Mouse (Mus musculus): ENCODE data around the gene Ncoa1.
"Not testable (repeated sequence)": the region's sequence is repeated elsewhere in the genome, so short reads cannot be mapped to it uniquely, and the experiment has no call there.

The Ncoa1 gene

DNA sequence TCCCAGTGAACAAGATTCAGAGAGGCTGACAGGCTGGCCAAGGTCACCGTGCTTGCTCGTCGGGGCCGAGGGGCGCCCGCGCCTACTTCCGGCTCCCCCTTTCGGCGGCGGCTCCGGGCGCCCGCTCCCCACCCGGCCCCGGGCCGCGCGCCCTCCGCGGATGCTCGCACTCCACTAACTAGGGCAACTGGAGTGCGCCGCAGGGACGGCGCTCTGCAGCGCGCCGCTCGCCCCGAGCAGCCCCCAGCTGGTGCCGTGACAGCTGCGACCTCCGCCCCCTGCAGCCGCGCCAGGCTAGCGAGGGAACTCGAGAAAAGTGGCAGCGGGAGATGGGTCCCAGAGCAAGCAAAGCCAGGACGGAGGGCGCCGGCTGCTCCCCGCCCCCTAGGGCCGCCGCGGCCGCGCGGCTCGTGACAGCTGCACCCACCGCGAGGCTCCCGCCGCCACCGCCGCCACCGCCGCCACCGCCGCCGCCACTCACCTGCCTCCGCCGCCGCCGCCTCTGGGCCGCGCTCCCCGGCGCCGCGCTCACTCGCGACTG lies 621 bp downstream of the Ncoa1 start:
- peak; percentile 71 for DNase-seq (ENCODE audit: inconsistent ontology term)

DNA sequence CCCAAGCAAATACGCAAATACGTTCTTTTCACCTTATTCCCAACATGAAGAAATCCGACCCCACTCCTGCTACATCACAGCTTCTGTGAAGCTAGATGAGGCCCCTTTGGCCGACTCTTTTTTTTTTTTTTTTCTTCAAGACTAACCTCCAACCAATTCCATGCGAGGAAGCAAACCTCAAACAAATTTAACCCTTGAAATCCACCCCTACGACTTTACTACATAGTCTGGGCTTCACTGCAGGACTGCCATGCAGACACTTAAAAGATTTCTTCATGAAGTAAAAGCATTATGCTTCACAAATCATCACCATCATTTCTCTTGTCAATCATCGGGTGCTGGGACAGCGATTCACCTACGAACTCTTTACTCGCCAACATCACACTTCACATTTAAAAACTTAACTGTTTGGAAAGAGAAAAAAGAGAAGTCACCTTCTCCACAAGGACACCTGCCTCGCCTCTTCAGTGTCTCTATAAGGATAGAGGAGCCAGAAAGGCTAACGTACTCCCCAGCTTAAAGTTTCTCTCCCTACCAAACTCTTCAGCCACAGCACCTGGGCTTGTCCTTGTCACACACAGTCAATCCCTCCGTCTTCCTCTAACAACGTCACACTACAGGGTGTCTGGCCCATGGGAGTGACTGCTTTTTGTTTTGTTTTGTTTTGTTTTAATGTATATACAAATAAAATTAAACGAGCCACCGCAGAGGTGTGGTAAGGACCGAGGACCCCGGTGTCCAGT lies 1.6 kb downstream of the Ncoa1 start:
- DNase-seq (ENCODE audit: inconsistent ontology term) = peak; percentile 26

DNA sequence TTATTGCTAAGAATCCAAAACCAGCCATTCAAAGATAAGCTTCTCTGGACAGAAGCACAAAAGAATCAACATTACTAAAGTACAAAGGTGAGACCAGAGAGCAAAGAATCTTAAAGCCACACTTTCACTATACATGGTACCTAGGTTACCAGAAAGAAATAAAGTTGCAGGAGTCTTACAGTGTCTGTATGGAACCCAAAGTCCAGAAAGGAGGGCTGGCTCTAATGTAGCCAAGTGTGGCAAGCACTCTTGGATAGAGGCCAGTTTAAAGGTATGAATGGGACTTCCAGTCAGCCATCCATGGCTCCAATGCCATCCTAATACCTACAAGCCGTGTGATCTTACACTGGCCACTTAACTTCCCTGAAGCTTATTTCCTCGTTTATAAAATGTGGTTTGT lies 7.9 kb downstream of the Ncoa1 start:
- DNase-seq (ENCODE audit: inconsistent ontology term) = no peak

DNA sequence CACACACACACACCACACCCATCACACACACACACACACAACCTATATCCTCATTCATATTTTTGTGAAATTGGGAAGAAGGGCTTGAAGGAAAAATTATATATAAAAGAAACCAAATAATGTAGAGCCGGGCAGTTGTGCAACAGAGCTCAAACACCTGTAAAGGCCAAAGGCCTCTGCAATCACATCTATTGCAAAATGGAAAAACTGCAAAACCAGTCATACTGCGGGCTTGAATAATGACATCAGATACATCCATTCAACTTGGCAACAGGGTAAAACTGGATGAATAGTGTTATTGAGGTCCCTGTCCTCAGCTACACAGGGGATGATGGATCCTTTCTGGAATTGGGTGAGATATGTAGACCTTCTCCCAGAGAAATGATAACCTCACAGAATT lies 13.3 kb downstream of the Ncoa1 start:
- no peak for DNase-seq (ENCODE audit: inconsistent ontology term)

DNA sequence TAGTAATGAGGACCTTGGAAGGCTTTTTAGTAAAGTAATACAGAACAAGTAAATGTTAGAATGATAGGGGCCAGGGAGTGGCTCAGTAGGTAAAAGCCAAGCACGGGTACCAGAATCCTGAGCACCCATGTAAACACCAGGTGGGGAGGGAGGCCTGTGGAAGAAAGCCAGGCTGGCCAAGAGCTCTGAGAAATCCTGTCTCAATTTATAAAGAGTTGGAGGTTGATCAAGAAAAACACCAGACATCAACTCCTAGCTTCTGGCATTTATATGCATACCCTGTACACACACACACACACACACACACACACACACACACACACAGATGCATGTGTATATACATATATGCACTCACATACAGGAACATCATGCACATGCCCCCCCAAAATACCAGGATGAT lies 14.6 kb downstream of the Ncoa1 start:
- DNase-seq (ENCODE audit: inconsistent ontology term) = no peak

DNA sequence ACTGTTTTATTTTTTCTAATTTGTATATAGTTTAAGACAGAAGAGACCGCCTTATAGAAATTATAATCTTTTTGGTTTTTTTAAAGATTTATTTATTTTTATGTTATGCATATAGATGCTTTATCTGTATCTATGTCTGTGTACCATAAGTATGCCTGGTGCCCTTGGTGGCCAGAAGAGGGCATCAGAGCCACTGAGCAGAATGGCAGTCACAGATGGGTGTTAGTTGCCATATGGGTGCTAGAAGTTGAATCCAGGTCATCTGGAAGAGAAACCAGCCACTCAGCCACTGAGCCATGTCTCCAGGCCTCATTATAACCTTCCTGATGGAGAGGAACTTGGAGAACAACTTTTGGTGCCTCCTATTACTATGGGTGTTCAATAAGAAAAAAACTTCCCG lies 16.0 kb downstream of the Ncoa1 start:
- no peak for DNase-seq (ENCODE audit: inconsistent ontology term)

DNA sequence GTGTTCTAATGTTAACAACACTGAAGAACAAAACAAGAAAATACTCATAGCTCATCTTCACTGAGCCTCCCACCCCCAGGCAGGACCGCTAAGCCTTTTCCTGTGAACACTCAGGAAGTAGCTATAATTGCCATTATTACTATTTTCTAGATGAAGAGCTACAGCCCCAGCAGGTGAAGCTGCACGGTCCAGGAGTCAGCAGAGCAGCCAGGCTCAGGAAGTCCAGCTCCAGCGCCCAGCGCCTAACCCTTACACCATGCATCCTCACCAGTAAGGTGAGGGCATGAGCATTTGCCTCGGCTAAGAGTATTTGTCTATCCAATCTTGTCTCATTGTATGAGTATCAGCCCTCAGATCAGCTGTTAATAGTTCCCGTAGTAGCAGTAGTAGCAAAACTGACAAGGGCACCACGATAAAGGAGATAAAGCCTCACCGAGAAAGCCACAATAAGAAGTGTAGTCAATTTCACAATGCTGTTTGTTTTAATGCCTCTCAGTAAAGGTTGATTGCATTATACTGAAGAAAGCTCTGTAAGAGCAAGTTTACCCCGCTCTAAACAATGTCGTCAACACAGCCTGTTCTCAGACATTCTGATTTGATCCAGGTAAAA lies 21.9 kb downstream of the Ncoa1 start:
- DNase-seq (ENCODE audit: inconsistent ontology term) = no peak

DNA sequence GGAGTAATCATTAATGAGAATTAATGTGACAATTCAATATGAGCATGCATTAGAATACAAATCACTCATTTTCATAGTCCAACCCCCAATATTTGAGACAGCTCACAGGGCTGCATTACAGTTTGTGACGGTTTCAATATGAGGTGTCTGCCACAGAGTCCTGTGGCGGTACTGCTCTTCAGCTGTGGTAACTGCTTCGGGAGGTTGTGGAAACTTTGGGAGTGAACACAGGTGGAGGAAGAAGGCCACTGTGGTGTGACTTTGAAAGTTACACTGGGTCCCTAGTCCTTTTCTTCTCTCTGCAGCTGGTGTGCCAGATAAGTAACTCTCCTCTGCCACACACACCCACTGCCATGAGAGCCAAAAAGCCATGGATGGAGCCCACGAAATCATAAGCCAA lies 22.7 kb downstream of the Ncoa1 start:
- no peak for DNase-seq (ENCODE audit: inconsistent ontology term)

DNA sequence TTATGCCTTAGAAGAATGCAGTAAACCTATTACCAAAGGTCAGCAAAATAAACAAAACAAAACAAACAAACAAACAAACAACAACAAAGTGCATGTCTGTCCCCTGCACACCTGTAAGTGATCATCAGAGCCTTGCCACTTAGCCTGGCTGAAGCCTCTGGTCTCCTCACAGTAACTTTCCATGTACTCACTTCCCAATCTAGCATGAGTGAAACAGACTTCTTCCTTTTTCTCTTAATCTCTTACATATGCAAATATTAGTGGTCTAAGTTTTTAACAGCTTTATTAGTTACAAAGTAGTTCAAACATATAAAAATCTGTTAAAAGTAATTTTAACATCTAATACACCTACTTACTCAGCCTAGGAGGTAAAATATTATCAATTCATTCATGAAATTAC lies 24.7 kb downstream of the Ncoa1 start:
- DNase-seq (ENCODE audit: inconsistent ontology term) = no peak

DNA sequence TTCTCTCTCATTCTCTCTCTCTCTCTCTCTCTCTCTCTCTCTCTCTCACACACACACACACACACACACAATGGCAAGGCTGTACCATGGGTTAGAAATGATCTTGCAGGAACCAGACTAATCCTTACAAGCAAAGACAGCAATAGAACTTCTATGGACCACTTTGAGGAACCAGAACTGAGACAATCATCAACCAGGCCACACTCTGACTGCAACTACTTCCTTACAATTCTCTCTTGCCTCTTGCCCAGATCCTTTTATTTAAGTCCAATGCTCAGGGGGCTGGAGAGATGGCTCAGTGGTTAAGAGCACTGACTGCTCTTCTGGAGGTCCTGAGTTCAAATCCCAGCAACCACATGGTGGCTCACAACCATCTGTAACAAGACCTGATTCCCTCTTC lies 26.5 kb downstream of the Ncoa1 start:
- not testable (repeated sequence) for DNase-seq (ENCODE audit: inconsistent ontology term)

DNA sequence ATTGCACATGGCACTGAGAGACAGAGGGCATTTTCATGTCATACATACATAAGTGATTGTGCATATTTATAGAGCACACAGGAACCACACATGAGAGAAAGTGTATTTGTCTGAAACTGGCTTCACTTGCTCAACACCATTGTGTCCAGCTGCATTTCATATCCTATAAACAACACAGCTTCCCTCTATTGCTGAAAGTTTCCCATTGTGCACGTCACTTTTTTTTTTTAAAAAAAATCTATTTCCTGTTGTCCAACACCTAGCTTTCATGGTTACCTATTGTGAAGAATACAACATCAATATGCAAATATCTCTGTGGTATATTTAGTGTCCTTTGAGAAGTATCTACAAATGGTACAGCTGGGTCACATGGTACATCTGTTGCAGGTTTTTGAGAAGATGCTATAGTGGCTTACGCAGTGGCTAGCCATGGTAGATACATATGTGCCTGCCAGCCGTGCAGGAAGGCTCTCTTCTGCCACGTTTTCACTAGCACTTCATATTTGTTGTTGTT lies 28.8 kb downstream of the Ncoa1 start:
- no peak for DNase-seq (ENCODE audit: inconsistent ontology term)

DNA sequence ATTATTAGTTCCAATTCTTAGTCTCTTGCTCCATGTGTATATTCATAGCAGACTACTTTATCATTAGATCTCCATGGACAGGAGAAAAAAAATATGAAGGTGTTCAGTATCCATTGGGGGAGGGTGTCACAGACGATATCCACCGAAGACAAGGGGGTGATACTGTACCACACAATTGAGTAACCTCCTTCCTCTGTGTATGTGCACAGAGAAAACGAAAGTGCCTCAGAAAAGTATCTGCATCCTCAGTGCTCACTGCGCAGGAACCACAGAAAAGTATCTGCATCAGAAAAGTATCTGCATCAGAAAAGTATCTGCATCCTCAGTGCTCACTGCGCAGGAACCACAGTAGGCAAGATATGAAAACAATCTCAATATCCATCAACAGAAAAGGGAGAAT lies 32.0 kb downstream of the Ncoa1 start:
- DNase-seq (ENCODE audit: inconsistent ontology term) = no peak

DNA sequence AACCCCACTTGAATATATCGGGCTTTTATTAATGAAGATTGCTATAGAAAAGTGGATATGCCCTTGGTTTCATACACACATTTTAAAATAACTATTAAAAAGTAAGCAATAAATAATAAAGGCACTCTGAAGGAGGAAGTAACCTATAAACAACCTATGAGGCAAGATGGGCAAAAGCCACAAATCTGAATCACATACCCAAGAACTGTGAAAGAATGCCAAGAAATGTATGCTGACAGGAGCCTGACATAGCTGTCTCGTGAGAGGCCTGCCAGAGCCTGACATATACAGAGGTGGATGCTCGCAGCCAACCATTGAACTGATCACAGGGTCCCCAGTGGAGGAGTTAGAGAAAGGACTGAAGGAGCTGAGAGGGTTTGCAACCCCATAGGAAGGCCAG lies 35.5 kb downstream of the Ncoa1 start:
- no peak for DNase-seq (ENCODE audit: inconsistent ontology term)

DNA sequence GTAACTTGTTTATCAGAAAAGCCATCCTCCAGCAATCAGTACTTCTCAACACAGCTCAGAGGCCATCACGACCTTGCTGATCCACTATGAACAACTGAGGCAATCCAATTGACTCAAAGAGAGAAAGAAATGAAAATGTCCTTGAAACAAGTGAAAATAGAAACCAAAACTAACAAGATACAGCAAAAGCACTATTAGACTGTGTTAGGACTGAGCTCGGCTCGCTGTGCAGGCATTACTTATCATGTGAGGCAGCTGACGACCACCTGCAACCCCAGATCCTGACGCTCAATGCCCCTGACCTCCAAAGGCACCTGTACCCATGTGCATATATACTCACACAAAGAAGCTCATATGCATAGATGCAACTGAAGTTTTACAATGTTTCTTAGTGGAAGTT lies 40.8 kb downstream of the Ncoa1 start:
- DNase-seq (ENCODE audit: inconsistent ontology term) = no peak

DNA sequence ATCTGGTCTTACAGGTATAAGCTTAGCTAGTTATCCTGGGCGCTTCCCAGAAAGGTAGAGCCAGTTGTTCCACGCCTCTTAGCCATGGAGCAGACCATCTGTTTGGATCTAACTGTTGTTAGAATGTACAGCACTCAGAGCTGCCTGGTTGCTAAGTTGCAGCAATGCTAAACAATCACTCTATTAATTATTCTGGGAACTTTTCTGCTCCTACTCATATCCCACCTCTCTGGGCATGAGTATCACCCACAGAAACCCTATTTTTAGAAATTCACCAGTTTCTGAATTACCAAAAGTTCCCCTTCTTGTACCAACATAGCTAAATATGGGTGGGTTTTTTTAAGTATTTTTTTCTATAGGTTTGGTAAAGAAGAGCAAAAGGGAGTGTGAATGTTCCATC lies 43.4 kb downstream of the Ncoa1 start:
- no peak for DNase-seq (ENCODE audit: inconsistent ontology term)

DNA sequence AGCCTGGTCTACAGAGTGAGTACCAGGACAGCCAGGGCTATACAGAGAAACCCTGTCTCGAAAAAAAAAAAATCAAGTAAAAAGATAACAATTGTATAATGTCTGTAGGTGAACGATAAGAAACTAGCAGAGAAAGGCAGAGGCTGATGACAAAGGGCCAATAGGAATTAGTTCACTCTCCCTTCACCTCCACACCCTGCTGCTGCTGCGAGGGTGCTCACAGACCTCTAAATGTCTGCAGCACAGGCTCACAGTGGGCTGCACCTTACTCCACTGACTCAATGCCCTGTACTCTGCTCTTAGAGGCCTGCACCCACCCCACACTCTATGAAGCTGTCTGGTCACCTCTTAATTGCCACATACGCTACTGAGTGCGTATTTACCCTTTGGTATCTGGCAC lies 45.0 kb downstream of the Ncoa1 start:
- DNase-seq (ENCODE audit: inconsistent ontology term) = no peak

DNA sequence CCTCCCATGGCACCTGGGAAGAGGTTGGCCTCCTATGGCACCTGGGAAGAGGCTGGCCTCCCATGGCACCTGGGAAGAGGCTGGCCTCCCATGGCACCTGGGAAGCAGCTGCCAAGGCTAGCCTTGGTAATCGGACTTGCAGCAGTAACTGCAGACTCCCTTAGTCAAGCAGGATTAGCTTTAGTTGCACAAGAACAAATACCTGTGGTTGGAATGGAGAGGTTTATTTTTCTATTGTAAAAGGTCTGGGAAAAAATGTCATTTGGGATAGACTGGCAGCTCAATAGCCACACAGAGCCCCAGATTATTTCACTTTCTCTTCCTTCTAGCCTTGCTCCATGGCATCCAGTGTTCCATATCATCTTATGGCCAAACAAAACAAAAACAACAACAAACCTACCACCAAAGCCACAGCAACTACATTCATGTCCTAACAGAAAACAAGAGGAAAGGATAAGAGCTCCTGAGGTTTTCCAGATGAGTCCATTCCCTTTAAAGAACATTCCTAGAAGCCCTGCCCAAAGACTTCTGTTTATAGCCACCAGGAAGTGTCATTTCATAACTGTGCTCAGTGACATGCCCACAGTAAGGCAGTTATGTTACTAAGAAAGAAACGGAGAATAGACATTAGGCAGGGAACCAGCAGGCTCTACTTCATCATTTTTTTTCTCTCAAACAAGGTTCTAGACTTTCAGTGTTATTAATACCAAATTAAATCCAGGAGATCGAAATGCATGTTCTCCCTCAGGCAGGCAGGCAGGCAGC lies 46.7 kb downstream of the Ncoa1 start:
- DNase-seq (ENCODE audit: inconsistent ontology term) = no peak

DNA sequence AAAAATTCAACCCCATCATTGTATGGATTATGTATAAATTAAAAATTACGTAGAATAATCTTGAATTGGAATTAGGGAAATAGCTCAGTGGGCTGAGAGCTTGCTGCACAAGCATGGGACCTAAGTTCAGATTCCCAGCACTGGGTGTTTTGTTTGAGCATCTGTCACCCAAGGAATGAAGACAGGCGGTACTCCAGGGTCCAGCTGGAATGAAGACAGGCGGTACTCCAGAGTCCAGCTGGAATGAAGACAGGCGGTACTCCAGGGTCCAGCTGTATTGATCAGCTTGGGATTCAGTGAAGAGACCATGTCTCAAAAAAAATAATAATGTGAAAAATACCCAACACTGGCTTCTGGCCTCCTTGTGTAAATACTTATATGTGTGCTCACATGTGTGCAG lies 58.2 kb downstream of the Ncoa1 start:
- no peak for DNase-seq (ENCODE audit: inconsistent ontology term)

DNA sequence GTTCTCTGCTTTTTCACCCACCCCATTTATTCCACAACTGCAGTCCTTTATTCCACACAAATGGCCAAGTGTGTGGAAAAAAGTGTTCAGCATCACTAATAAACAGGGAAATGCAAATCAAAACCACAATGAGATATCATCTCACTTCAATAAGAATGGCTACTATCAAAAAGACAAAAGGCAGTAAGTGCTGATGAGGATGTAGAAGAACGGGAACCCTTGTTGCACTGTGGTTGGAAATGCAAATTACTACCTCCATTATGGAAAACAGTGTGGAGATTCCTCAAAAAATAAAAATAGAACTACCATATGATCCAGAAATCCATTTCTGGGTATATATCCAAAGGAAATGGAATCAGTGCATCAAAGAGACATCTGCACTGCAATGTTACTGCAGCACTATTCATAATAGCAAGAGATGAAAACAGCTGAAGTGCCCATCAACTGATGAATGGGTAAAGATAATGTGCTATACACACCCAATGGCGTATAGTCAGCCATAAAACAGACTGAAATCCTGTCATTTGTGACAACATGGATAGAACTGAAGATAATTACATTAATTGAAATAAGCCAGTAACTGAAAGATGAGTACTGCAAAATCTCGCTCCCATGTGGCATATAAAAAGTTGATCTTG lies 59.2 kb downstream of the Ncoa1 start:
- no peak for DNase-seq (ENCODE audit: inconsistent ontology term)

DNA sequence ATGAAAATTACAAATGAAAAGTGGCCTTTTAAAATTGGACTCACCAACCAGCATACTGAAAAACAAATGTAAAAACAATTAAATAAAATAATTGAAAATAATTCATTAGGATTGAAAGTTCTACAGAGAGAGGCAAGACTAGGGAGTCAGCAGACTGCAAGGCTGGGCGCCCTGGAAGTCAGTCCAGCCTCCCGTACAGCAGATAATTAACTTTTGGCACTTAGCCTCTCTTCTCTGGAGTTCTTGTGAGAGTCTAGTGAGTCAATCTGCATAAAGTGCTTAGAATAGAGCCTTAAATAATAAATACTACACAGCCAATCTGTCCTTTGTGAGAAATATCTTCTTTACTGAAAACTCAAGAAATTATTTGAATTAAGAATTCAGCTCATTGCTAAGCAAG lies 69.9 kb downstream of the Ncoa1 start:
- peak; percentile 36 for DNase-seq (ENCODE audit: inconsistent ontology term)

DNA sequence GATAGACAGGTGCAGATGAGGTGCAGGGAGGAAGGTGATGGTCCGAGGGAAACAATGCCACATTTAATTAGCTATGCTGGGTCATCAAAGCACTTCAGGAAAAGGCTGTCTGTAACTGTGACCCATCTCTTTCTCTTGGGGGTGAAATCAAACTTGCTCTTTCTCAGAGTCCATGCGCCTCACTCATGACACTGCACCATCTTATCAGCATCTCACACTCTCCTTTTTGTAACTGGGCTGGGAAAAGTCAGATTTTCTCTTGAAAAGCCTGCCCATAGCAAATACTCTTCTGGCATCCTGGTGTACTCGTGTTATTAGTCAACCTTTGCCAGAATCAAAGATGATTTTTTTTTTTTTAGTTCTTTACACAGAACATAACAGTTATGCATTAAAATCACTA lies 70.8 kb downstream of the Ncoa1 start:
- DNase-seq (ENCODE audit: inconsistent ontology term) = no peak

DNA sequence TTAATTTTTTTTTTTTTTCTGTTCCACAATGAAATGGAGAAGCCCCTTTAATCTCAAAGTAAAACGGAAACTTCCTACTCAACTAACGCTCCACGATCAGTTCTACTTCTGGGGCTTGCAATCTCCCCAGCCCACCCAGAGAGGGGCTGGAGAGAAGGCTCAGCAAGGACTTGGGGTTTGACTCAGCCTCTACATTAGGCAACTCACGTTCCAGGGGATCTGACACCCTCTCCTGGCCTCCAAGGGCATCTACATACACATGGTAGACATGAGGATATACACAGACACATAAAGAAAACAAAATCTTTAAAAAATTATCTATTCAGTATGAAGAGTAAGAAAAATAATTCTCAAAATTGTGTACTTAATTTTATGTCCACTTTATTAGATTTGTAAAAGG lies 73.8 kb downstream of the Ncoa1 start:
- DNase-seq (ENCODE audit: inconsistent ontology term) = no peak

Measured in Muller cell, postnatal 12 days (primary cell).